ENCODE assay signal across 10 mouse cellular contexts in the genomic region with DNA sequence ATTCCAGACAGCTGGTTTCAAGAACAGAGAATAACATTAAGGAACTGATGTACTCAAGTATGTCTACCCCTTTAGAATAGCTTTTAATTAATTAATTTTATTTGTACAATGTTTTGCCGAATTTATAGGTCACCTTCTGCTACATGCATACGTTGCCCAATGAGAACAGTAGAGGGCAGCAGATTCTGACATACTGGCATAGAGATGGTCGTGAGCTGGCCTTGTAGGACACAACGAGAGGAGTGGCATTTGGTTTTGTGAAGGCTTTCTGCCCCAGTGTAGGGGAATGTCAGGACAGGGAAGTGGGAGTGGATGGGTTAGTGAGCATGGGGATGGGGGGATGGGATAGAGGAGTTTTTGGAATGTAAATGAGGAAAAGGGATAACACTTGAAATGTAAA. TPM values are rescaled to one million over a fixed set of nuclear protein-coding genes. Genes with fewer than 3 reads are reported as not detected.
DNase-seq lines count a peak whose midpoint lies in the region; ATAC-seq lines count a peak whose summit lies in the region.
"Had no signal": no experiment of that assay in that cellular context is flagged by ENCODE, and none has a peak within 500 bp of the region (broad histone marks: within the 10 kb centered on the region; RNA-seq: fewer than 3 reads in every experiment).

No protein-coding gene starts in this region.

- H3K27ac ChIP-seq in forebrain, embryonic 10.5 days, result no peak overlapping the region
- H3K27ac ChIP-seq in forebrain, embryonic 13.5 days, result no peak overlapping the region
- no peak overlapping the region for H3K27ac ChIP-seq in liver, embryonic 11.5 days (ENCODE audit: low read depth, low read length)
- H3K27ac ChIP-seq: liver, embryonic 13.5 days; stomach, embryonic 15.5 days had no signal

- no peak overlapping the region for H3K4me2 ChIP-seq in forebrain, embryonic 13.5 days
- no peak overlapping the region for H3K4me2 ChIP-seq in liver, embryonic 11.5 days
- H3K4me2 ChIP-seq: liver, embryonic 13.5 days; stomach, embryonic 15.5 days had no signal

- ATAC-seq in forebrain, embryonic 13.5 days, result no peak
- ATAC-seq in liver, embryonic 11.5 days (replicated peaks; ENCODE audit: low FRiP score), result no peak

- peak; percentile 20 for DNase-seq in forebrain, embryonic 10.5 days (ENCODE audit: extremely low spot score, low spot score)
- DNase-seq in liver, result peak; percentile 3
- DNase-seq in liver, embryonic 11.5 days (ENCODE audit: low spot score), result no peak
- DNase-seq in cerebellum, postnatal 14 days, result peak; percentile 74 to 76
- peak; percentile 22 to 42 for DNase-seq in layer of hippocampus, postnatal 10 days (ENCODE audit: low spot score in 2 of 2)
- DNase-seq in gastrocnemius, adult 18-20 months (ENCODE audit: low spot score), result no peak
- no peak for DNase-seq in frontal cortex, postnatal 10 days (ENCODE audit: low spot score in 2 of 2)
- DNase-seq: liver, embryonic 13.5 days had no signal

- H3K4me1 ChIP-seq in forebrain, embryonic 10.5 days, result no peaks in the 10 kb centered on the region
- H3K4me1 ChIP-seq in forebrain, embryonic 13.5 days, result no peaks in the 10 kb centered on the region
- H3K4me1 ChIP-seq in liver, embryonic 11.5 days (replicated peaks; ENCODE audit: control insufficient read depth, insufficient read depth, low read length), result no peaks in the 10 kb centered on the region
- H3K4me1 ChIP-seq: liver, embryonic 13.5 days; stomach, embryonic 15.5 days had no signal

- H3K36me3 ChIP-seq in forebrain, embryonic 10.5 days (replicated peaks), result no peaks in the 10 kb centered on the region
- no peaks in the 10 kb centered on the region for H3K36me3 ChIP-seq in forebrain, embryonic 13.5 days (ENCODE audit: poor library complexity, severe bottlenecking)
- H3K36me3 ChIP-seq in liver, embryonic 11.5 days (ENCODE audit: control insufficient read depth, insufficient read depth, low read length), result no peaks in the 10 kb centered on the region
- H3K36me3 ChIP-seq: liver, embryonic 13.5 days; stomach, embryonic 15.5 days had no signal

- no peaks in the 10 kb centered on the region for H3K27me3 ChIP-seq in forebrain, embryonic 10.5 days (ENCODE audit: poor library complexity, severe bottlenecking)
- no peaks in the 10 kb centered on the region for H3K27me3 ChIP-seq in forebrain, embryonic 13.5 days
- H3K27me3 ChIP-seq in liver, embryonic 11.5 days (replicated peaks; ENCODE audit: control insufficient read depth, insufficient read depth, low read length), result no peaks in the 10 kb centered on the region
- H3K27me3 ChIP-seq: liver, embryonic 13.5 days; stomach, embryonic 15.5 days had no signal

- H3K9ac ChIP-seq in forebrain, embryonic 13.5 days, result no peak overlapping the region
- H3K9ac ChIP-seq in liver, embryonic 11.5 days (ENCODE audit: low read depth, low read length), result no peak overlapping the region
- H3K9ac ChIP-seq: liver, embryonic 13.5 days; stomach, embryonic 15.5 days had no signal

- WGBS in forebrain, embryonic 10.5 days, result 12% methylated on average over 4 of the region's 4 CpGs
- 9% methylated on average over 4 of the region's 4 CpGs for WGBS in forebrain, embryonic 13.5 days
- WGBS in liver, embryonic 11.5 days, result 18% methylated on average over 4 of the region's 4 CpGs

- H3K4me3 ChIP-seq in forebrain, embryonic 10.5 days, result no peak overlapping the region
- H3K4me3 ChIP-seq in forebrain, embryonic 13.5 days, result no peak overlapping the region
- H3K4me3 ChIP-seq in liver, embryonic 11.5 days (ENCODE audit: low read depth, low read length), result no peak overlapping the region
- H3K4me3 ChIP-seq: liver, embryonic 13.5 days; stomach, embryonic 15.5 days had no signal

- H3K9me3 ChIP-seq in forebrain, embryonic 10.5 days, result no peaks in the 10 kb centered on the region
- no peaks in the 10 kb centered on the region for H3K9me3 ChIP-seq in forebrain, embryonic 13.5 days (replicated peaks)
- no peaks in the 10 kb centered on the region for H3K9me3 ChIP-seq in liver, embryonic 11.5 days (ENCODE audit: control insufficient read depth, low read length)
- H3K9me3 ChIP-seq: liver, embryonic 13.5 days; stomach, embryonic 15.5 days had no signal

RNA-seq across cellular contexts. Expression of a gene that starts 18.3 kb away (rescaled TPM):
- polyA plus RNA-seq in forebrain, embryonic 10.5 days (2016; fragmentation: Nextera tagmentation; extraction: Ambion mirVana), result 19.8 and 20.1 TPM in 2 replicates
- polyA plus RNA-seq in forebrain, embryonic 13.5 days (2015; fragmentation: Nextera tagmentation; extraction: Ambion mirVana), result 12.2 and 14.7 TPM in 2 replicates
- 6.7 and 7.1 TPM in 2 replicates for polyA plus RNA-seq in liver, embryonic 11.5 days (2014; fragmentation: Nextera tagmentation; extraction: Ambion mirVana)
- 10 to 100 TPM; 34.9 to 36.7 TPM for total RNA-seq in layer of hippocampus, postnatal 10 days (2021)
- 1 to 10 TPM; 1.3 to 1.8 TPM for total RNA-seq in gastrocnemius, adult 18-20 months (2021)

Comparison
In these comparisons a context has a peak if more than half of its experiments do, and no peak if none do; other contexts are left out.
1. DNase-seq: peak in forebrain, embryonic 10.5 days (single experiment), liver (single experiment), cerebellum, postnatal 14 days (2 of 2) and layer of hippocampus, postnatal 10 days (2 of 2); none in liver, embryonic 11.5 days (single experiment), gastrocnemius, adult 18-20 months (single experiment) and frontal cortex, postnatal 10 days (0 of 2).